Mouse (Mus musculus) heart, postnatal 0 days (tissue): ENCODE results near the gene Paqr6.

Experiments
- CTCF ChIP-seq: IDR thresholded peaks from 2 replicates; pipeline ENCODE4 v1.5.1; 2016; ENCODE audit warnings: antibody characterized with exemption, control low read depth, low read depth
- EP300 ChIP-seq: IDR thresholded peaks from 2 replicates; pipeline ENCODE4 v1.6.1; 2016; ENCODE audit warnings: antibody characterized with exemption, low read depth

DNA sequence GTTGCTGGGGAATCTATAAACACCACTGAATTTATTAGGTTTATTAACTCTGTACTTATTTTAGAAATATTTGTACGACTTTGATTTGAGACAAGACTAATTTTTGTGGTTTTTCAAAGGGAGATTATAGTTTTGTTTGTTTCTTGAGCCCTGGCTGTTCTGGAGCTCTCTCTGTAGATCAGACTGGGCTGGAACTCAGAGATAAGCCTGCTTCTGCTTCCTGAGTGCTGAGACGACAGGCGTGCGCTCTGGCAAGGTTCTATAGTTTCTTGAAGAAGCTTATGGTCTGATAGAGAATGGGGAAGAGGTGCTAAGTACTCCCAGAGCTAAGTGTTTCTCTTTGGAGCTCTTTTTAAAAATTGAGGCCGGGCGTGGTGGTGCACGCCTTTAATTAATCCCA is 26.1 kb upstream of the Paqr6 start:
- TF ChIP-seq CTCF (no peak), EP300 (no peak)
